Comparison of ENCODE assay signal across 7 mouse cellular contexts in the genomic region with DNA sequence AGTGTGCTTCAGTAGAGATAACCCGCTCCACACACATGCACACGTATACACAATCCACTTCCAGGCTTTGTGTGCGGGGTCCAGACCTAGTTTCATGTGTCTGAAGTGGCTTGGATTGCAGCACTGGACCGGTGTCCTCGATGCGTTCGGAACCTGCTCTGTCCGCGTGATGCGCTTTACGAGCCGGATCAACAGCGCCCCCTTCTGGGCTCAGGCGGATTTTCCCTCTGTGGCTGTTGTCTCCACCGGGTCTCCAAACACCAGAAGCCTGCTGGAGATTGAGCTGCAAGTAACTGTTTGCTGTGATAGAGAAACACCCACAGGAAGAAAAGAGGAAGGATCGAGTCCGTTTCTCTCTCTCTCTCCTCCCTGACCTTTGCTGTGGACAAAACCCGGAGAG. TPM values are rescaled to one million over a fixed set of nuclear protein-coding genes. Genes with fewer than 3 reads are reported as not detected.
DNase-seq lines count a peak whose midpoint lies in the region; ATAC-seq and TF ChIP-seq lines count a peak whose summit lies in the region.

No protein-coding gene starts in this region.

- DNase-seq in ZHBTc4 (ENCODE audit: low read depth, low spot score), result peak; percentile 80
- DNase-seq in cerebellum, adult 9-11 months, result peak; percentile 83
- peak; percentile 73 to 91 for DNase-seq in frontal cortex, postnatal 36 days (ENCODE audit: low spot score in 2 of 2)
- peak; percentile 86 for DNase-seq in hindbrain, postnatal 0 days (ENCODE audit: low spot score)
- peak; percentile 61 to 78 for DNase-seq in left cerebral cortex, adult 8-10 months (ENCODE audit: low spot score in 2 of 2)
- DNase-seq in spleen, adult 12 weeks (ENCODE audit: low spot score), result peak; percentile 68

- no peaks in the 10 kb centered on the region for H3K36me3 ChIP-seq in hindbrain, postnatal 0 days (ENCODE audit: insufficient read depth, low read length)

- H3K27ac ChIP-seq in hindbrain, postnatal 0 days, result no peak overlapping the region

- no peaks in the 10 kb centered on the region for H3K9me3 ChIP-seq in hindbrain, postnatal 0 days (ENCODE audit: low read length)

- H3K4me2 ChIP-seq in hindbrain, postnatal 0 days (ENCODE audit: low read depth, low read length), result no peak overlapping the region

- ATAC-seq in hindbrain, postnatal 0 days, result peak; percentile 45; the same call in 1 of the 2 replicates
- ATAC-seq in megakaryocyte progenitor cell, adult 5-6 weeks (replicated peaks; ENCODE audit: poor library complexity), result peak; percentile 82

- H3K4me1 ChIP-seq in hindbrain, postnatal 0 days (ENCODE audit: insufficient read depth, low read length), result peaks cover 6% of the 10 kb centered on the region; the same call in 1 of the 2 replicates

- 3% methylated on average over 18 of the region's 18 CpGs for WGBS in hindbrain, postnatal 0 days

- no peak overlapping the region for H3K9ac ChIP-seq in hindbrain, postnatal 0 days (replicated peaks; ENCODE audit: low read length)

- H3K4me3 ChIP-seq in hindbrain, postnatal 0 days (ENCODE audit: low read length), result no peak overlapping the region

- TF ChIP-seq CTCF in hindbrain, postnatal 0 days (IDR thresholded peaks at IDR 0.05; ENCODE audit: low read depth), result peak; percentile 94

- H3K27me3 ChIP-seq in hindbrain, postnatal 0 days (ENCODE audit: insufficient read depth, low read length), result peaks cover 5% of the 10 kb centered on the region; the same call in 1 of the 2 replicates

RNA-seq across cellular contexts. Expression of gene Rrp1, which starts 20.8 kb away (rescaled TPM):
- 176 and 179 TPM in 2 replicates for total RNA-seq in hindbrain, postnatal 0 days (2014; rRNA removed)
- 429 and 435 TPM in 2 replicates for polyA plus RNA-seq in hindbrain, postnatal 0 days (2015; fragmentation: Nextera tagmentation; extraction: Ambion mirVana)
- total RNA-seq in left cerebral cortex, adult 8-10 months (2022), result 100 to 1,000 TPM; 348 to 374 (median 360) TPM
- total RNA-seq in megakaryocyte progenitor cell, adult 5-6 weeks (2015), result 56.7 and 60.6 TPM in 2 replicates
- total RNA-seq in megakaryocyte progenitor cell, adult 5-6 weeks (2017), result 336 and 416 TPM in 2 replicates

RNA-seq across cellular contexts. Expression of gene Cstb, which starts 33.4 kb away (rescaled TPM):
- 80.6 and 84.4 TPM in 2 replicates for total RNA-seq in hindbrain, postnatal 0 days (2014; rRNA removed)
- polyA plus RNA-seq in hindbrain, postnatal 0 days (2015; fragmentation: Nextera tagmentation; extraction: Ambion mirVana), result 147 and 148 TPM in 2 replicates
- total RNA-seq in left cerebral cortex, adult 8-10 months (2022), result 10 to 100 TPM; 36.8 to 51.7 (median 40.6) TPM
- total RNA-seq in megakaryocyte progenitor cell, adult 5-6 weeks (2015), result 48.9 and 56.0 TPM in 2 replicates
- 41.9 and 51.4 TPM in 2 replicates for total RNA-seq in megakaryocyte progenitor cell, adult 5-6 weeks (2017)

RNA-seq across cellular contexts. Expression of gene Agpat3, which starts 39.8 kb away (rescaled TPM):
- total RNA-seq in hindbrain, postnatal 0 days (2014; rRNA removed), result 123 and 158 TPM in 2 replicates
- 115 and 117 TPM in 2 replicates for polyA plus RNA-seq in hindbrain, postnatal 0 days (2015; fragmentation: Nextera tagmentation; extraction: Ambion mirVana)
- total RNA-seq in left cerebral cortex, adult 8-10 months (2022), result 100 to 1,000 TPM; 218 to 243 (median 229) TPM
- 2.7 and 3.1 TPM in 2 replicates for total RNA-seq in megakaryocyte progenitor cell, adult 5-6 weeks (2015)
- total RNA-seq in megakaryocyte progenitor cell, adult 5-6 weeks (2017), result 1.8 and 4.1 TPM in 2 replicates

Comparison
In these comparisons a context has a peak if more than half of its experiments do, and no peak if none do; other contexts are left out.
1. RNA of gene Agpat3, which starts 39.8 kb away (total RNA-seq): 218 to 243 TPM in left cerebral cortex, adult 8-10 months and 123 to 158 TPM in hindbrain, postnatal 0 days; 1.8 to 4.1 TPM in megakaryocyte progenitor cell, adult 5-6 weeks; every median in the first group is over 10 times any median in the second.
2. Peak in every context shown above with its lines, with median percentiles within 50 percentile points of each other: DNase-seq.